In the genomic region with DNA sequence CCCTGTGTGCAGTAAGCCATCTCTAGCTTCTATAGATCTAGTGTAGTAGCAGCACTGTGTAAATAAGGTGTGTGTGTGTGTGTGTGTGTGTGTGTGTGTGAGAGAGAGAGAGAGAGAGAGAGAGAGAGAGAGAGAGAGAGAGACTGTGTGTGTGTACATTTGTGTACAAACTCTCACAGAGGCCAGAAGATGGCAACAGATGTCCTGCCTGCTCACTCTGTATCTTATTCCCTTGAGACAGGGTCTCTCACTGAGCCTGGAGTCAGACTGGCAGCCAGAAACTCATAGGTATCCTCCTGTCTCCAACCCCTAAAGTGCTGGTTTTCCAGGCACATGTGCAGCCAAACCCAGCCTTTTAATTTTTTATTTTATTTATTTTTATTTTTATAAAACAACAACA, we compare ENCODE assay signal across 26 mouse cellular contexts.
"Had no signal": no experiment of that assay in that cellular context is flagged by ENCODE, and none has a peak within 500 bp of the region (broad histone marks: within the 10 kb centered on the region; RNA-seq: fewer than 3 reads in every experiment).

No protein-coding gene starts in this region.

- ATAC-seq: forebrain, embryonic 13.5 days; forebrain, embryonic 14.5 days; forebrain, embryonic 15.5 days; forebrain, embryonic 16.5 days; forebrain, postnatal 0 days had no signal

- H3K9me3 ChIP-seq: embryonic facial prominence, embryonic 10.5 days; embryonic facial prominence, embryonic 12.5 days; embryonic facial prominence, embryonic 15.5 days; forebrain, embryonic 12.5 days; forebrain, embryonic 15.5 days had no signal

- H3K36me3 ChIP-seq: embryonic facial prominence, embryonic 10.5 days; embryonic facial prominence, embryonic 12.5 days; embryonic facial prominence, embryonic 13.5 days; embryonic facial prominence, embryonic 15.5 days; forebrain, embryonic 10.5 days; forebrain, embryonic 12.5 days; forebrain, embryonic 15.5 days had no signal

- H3K9ac ChIP-seq: embryonic facial prominence, embryonic 12.5 days; embryonic facial prominence, embryonic 13.5 days; embryonic facial prominence, embryonic 15.5 days; forebrain, embryonic 12.5 days; forebrain, embryonic 13.5 days; forebrain, embryonic 15.5 days; forebrain, postnatal 0 days had no signal

- H3K4me1 ChIP-seq: embryonic facial prominence, embryonic 12.5 days; embryonic facial prominence, embryonic 13.5 days; embryonic facial prominence, embryonic 15.5 days; forebrain, embryonic 12.5 days; forebrain, embryonic 13.5 days; forebrain, embryonic 15.5 days had no signal

- H3K27me3 ChIP-seq: embryonic facial prominence, embryonic 12.5 days; embryonic facial prominence, embryonic 13.5 days; embryonic facial prominence, embryonic 15.5 days; forebrain, embryonic 12.5 days; forebrain, embryonic 13.5 days; forebrain, embryonic 15.5 days had no signal

- DNase-seq: cerebellum, adult 9-11 months; cerebellum, postnatal 10 days; cerebellum, postnatal 14 days; cerebellum, postnatal 25 days; cerebellum, postnatal 36 days; embryo, embryonic 11 days; forebrain, postnatal 0 days; gastrocnemius, adult 2 months; gastrocnemius, postnatal 10 days; gastrocnemius, postnatal 14 days; gastrocnemius, postnatal 25 days; gastrocnemius, postnatal 36 days; heart, adult 11 months; heart, adult 18-20 months; heart, adult 2 months had no signal

- H3K4me2 ChIP-seq: embryonic facial prominence, embryonic 12.5 days; embryonic facial prominence, embryonic 13.5 days; embryonic facial prominence, embryonic 15.5 days; forebrain, embryonic 12.5 days; forebrain, embryonic 13.5 days; forebrain, embryonic 15.5 days had no signal

- H3K27ac ChIP-seq: embryonic facial prominence, embryonic 10.5 days; embryonic facial prominence, embryonic 12.5 days; embryonic facial prominence, embryonic 13.5 days; embryonic facial prominence, embryonic 15.5 days; forebrain, embryonic 10.5 days; forebrain, embryonic 12.5 days; forebrain, embryonic 13.5 days; forebrain, embryonic 15.5 days; gastrocnemius, adult 2 months; heart, adult 2 months had no signal

- H3K4me3 ChIP-seq: embryonic facial prominence, embryonic 10.5 days; embryonic facial prominence, embryonic 12.5 days; embryonic facial prominence, embryonic 13.5 days; embryonic facial prominence, embryonic 15.5 days; erythroblast, embryonic 14.5 days; forebrain, embryonic 10.5 days; forebrain, embryonic 12.5 days; forebrain, embryonic 13.5 days; forebrain, embryonic 15.5 days; gastrocnemius, adult 2 months; heart, adult 2 months had no signal
